Mouse (Mus musculus) R1 (cell line): ENCODE data around the gene Zfp462.

Source experiments
- DNase-seq: peaks from one replicate; pipeline ENCODE4 v3.0.0-alpha.2; 2018; ENCODE audit warnings: low read depth, low spot score

The Zfp462 gene

DNA sequence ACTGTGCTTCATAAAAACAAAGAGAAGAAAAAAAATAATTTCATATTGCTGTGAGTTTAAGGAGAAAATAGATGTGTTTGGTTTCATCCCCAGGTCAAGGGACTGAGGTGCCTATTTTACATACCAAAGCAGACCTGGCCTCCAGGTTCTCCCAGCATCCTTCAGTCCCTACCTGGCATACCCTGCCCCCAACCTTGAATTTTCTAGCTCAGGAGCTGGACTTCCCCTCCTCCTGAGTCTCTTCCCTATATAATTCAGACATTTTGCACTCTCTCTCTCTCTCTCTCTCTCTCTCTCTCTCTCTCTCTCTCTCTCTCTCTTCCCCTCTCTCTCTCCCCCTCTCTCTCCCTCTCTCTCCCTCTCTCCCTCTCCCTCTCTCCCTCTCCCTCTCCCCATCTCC, 48.2 kb downstream of the Zfp462 start:
- peak; percentile 62 for DNase-seq

- no peak for DNase-seq
Measured at GRCm38 (mm10) chr4:54995258-54995657, 50.4 kb downstream of the Zfp462 start.

DNA sequence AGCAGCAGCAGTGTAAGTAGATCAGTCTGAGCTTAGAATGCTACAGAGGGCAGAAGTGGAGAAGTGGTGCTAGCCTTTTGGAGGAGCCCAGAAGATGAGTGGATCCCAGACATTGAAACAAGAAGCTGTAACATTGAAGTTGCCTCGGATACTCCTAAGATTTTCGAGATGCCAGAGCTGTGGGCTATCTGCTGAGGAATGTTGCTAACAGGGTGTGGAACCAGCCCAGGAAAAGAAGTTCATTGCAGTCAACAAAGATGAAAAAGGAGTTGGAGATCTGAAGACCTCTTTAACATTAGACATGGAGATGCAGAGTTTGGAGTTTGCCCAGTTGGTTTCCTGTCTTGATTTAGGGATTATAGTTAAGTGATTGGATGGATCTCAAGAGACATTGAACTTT, 51.2 kb downstream of the Zfp462 start:
- peak; percentile 52 for DNase-seq

- DNase-seq: peak; percentile 92
Measured at GRCm38 (mm10) chr4:54998146-54998841, 53.4 kb downstream of the Zfp462 start.

GRCm38 (mm10) chr4:54999556-54999955, 54.7 kb downstream of the Zfp462 start:
- peak; percentile 47 for DNase-seq

DNA sequence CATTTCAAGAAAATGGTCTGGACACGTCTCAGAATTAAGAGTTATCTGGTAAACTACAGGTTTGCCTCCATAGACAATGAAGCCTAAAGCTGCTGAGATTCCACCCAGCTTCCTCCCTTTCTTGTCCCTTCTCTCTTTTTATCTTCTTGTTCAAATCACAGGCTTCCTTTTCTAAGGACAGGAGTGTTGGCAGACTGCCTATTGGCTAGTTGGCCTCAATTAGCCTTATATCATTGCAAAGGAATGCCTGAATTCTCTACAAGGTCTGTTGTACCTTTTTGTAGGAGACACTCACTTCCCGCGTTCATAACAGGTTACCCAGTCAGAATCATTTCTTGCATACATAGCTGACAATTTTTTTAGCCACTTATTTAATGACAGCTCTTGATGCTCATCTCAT, 56.5 kb downstream of the Zfp462 start:
- peak; percentile 58 for DNase-seq

- DNase-seq: no peak
Measured at GRCm38 (mm10) chr4:55003128-55003527, 58.3 kb downstream of the Zfp462 start.

- peak; percentile 96 for DNase-seq
Measured at GRCm38 (mm10) chr4:55005066-55005465, 60.2 kb downstream of the Zfp462 start.

- peak; percentile 91 for DNase-seq
Measured at GRCm38 (mm10) chr4:55005521-55005969, 60.7 kb downstream of the Zfp462 start.

DNA sequence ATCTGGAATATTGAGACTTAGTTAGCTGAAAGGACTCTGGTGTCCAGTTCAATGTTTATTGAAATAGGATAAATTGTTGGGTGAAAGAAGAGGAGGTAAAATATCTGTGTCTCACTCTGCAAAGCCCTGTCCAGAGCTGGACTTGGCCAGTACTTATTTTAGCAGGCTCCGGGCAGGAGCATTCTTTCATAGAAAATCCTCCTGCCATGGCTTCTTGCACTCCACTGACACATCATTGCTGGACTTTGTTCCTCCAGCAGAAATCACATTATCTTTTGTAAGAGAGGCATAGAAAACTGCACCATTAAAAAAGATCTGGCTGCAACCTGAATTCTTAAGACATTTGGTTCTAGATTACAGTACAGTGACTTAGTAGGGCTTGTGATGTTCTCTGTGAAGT, 61.2 kb downstream of the Zfp462 start:
- DNase-seq: no peak

- DNase-seq: peak; percentile 72
Measured at GRCm38 (mm10) chr4:55008616-55009015, 63.8 kb downstream of the Zfp462 start.

GRCm38 (mm10) chr4:55011391-55011790, 66.5 kb downstream of the Zfp462 start:
- DNase-seq: peak; percentile 68

GRCm38 (mm10) chr4:55013563-55014248, 68.9 kb downstream of the Zfp462 start:
- DNase-seq: no peak

DNA sequence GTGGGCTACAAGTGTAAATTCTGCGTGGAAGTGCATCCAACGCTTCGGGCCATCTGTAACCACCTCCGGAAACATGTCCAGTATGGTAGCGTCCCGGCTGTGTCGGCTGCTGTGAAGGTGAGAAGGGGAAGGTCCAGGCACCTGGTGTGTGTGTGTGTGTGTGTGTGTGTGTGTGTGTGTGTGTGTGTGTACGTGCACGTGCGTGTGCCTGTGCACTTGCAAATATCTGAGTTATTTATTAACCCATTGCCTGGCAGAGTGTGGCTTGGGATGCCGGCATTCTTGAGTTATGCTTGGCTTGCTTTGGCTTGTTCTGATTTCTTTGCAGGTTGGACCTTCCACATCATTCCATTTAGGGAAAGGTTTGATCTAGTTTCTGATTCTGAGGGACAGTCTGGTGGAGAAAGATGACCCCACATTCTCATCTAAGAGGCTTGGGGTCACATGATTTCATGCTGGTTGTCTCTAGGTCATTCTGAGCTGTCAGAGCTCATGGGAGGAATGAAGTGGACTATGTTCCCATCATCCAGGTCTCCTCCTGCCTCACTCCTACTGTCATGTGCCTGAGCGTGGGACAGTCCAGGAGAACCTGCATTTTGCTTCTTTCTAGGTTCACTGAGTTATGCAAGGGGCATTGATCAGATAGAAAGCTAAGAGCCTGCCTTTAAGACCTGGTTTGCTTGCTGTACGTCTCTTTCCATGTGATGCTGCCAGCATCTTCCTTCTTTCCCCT, 70.0 kb downstream of the Zfp462 start:
- DNase-seq: no peak

GRCm38 (mm10) chr4:55015517-55015916, 70.7 kb downstream of the Zfp462 start:
- no peak for DNase-seq

- no peak for DNase-seq
Measured at GRCm38 (mm10) chr4:55026109-55026646, 81.3 kb downstream of the Zfp462 start.

GRCm38 (mm10) chr4:55030401-55030800, 85.6 kb downstream of the Zfp462 start:
- no peak for DNase-seq

DNA sequence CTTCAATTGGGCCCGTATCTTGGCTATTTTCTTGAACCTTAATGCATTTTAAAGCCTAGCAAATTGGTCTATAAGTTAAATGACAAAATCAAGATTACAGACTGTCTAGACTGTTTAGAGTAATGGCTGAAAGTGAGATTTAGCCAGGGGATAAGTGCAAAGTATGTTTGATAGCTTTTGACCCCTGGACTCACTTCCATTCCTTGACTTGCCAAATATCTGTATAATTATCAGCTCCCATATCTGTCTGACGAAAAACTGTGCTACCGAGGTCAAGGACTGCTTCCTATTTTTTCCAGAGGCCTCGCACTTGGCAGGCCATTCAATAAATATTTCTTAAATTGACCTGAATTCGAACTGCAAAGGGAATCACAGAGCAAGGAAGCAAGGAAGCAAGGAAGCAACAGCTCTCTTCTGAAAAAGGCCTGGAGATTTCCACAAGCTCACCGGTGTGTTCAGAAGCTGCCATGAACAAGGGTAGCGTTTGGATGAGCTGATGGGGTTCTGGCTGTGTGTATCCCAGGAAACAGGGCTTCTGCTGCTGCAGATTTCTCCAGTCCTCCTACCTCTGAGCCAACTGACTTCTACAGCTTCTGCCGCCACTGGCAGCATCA, 87.6 kb downstream of the Zfp462 start:
- DNase-seq: no peak

DNA sequence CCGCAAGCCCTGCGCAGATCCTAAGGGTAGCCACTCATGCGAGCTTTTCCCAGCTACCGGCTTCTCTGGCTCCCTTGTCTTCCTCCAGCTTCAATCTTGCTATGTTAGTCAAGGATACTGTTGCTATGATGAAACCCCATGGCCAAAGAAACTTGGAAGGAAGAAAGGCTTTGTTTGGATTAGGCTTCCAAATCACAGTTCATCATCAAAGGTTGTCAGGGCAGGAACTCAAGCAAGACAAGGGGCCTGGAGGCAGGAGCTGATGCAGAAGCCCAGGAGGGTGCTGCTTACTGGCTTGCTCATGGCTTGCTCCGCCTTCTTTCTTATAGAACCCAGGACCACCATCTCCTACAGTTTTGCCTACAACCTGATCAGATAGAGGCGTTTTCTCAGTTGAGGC, 88.6 kb downstream of the Zfp462 start:
- peak; percentile 41 for DNase-seq

DNA sequence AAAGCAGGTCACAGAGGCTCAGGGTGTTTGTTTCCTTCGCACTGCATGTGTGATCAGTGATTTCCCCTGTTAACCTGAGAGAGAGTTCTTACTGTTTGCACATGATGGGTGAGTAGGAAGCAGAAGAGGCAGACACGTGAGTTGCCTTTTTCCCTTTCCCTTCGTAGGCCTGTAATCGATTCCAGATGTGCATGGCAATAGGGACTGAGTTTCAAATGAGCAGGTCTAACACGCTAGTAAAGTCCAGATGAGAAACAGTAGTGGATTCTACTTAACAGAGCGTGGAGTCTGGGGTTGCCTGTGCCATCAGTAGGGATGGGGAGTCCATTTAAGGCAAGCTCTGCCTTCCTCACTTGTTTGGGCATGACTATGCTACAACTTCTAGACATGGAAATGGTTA, 93.3 kb downstream of the Zfp462 start:
- DNase-seq: no peak

DNA sequence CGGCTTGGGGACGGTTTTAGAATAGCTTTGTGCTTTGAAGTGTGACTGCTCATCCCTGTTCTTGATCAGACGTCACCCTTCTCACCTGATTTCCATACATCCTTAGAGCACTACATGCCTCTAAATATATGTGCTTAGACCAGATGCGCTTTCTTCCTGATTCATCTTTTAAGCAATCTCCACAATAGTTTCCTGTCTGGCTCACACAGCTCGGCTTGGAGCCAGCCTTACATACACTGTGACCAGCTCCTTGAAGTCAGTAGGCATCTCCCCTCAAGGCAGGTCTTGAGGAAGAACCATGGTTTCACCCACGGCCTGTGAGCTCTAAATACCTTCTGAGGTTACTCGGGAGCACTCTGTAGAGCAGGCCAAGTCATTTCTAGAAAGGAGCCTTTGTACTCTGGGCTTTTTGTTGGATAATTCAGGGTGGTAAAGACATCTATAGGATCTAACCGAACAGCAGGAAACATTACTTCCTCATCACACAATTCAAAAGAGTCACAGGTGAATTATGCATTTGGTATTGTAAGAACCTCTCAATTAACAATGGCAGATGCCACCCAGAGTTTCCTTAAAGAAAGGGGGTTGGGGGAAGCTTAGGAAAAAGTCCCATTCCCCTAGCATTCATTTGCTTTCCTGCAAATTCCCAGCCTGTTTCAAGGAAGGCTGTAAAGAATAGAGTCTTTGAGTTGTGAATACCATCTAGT, 95.6 kb downstream of the Zfp462 start:
- DNase-seq: peak; percentile 69
